Mouse (Mus musculus): ENCODE measurements at regions not wholly inside any gene's neighbourhood (a gene's known extent, or its start where the extent isn't known, plus 50 kb on each side); places are given as distances from the start of the nearest gene placed in this dataset.

- TF ChIP-seq CTCF (IDR thresholded peaks at IDR 0.05; ENCODE audit: control insufficient read depth, insufficient read depth, insufficient replicate concordance, low read depth, low read length) (no peak), POLR2A (IDR thresholded peaks at IDR 0.05; ENCODE audit: control insufficient read depth, low read depth, low read length) (no peak)
Measured at GRCm38 (mm10) chr12:21568415-21569040, 151.1 kb upstream of the Ywhaq start.

Measured in testis, adult 2 months (tissue).